Comparison of ENCODE assay signal across 14 mouse cellular contexts in genomic region chr1:162773661-162774060, GRCm38 (mm10). TPM values are rescaled to one million over a fixed set of nuclear protein-coding genes. Genes with fewer than 3 reads are reported as not detected.
DNase-seq lines count a peak whose midpoint lies in the region; ATAC-seq and TF ChIP-seq lines count a peak whose summit lies in the region.
"Had no signal": no experiment of that assay in that cellular context is flagged by ENCODE, and none has a peak within 500 bp of the region (broad histone marks: within the 10 kb centered on the region; RNA-seq: fewer than 3 reads in every experiment).

No protein-coding gene starts in this region.

- CTCF ChIA-PET in Patski (lab: Charles Lee): interaction anchor here (0.7 kb wide), 1 partner anchor 102 kb away, joined by 3 read pairs; no protein-coding TSS in a partner anchor

- TF ChIP-seq CTCF in Patski (IDR thresholded peaks at IDR 0.05): no peak

- intact Hi-C loops in left cerebral cortex, postnatal 25 days (cut with DNase I): no loop called here
- intact Hi-C loops in heart, postnatal 14 days (cut with DNase I): no loop called here

- DNase-seq in adrenal gland, postnatal 14 days: peak; percentile 14
- no peak for DNase-seq in adrenal gland, postnatal 10 days
- peak; percentile 30 for DNase-seq in layer of hippocampus, adult 9-11 months
- no peak for DNase-seq in layer of hippocampus, postnatal 10 days (ENCODE audit: low spot score in 2 of 2)
- no peak for DNase-seq in Patski (ENCODE audit: low read depth, low spot score)
- peak; percentile 13 to 83 for DNase-seq in left cerebral cortex, postnatal 25 days (ENCODE audit: low spot score in 2 of 2)
- DNase-seq in heart, postnatal 14 days: no peak
- DNase-seq in heart, adult 18-20 months: no peak
- DNase-seq: heart, adult 2 months; heart, postnatal 4 days; lung, embryonic 14.5 days had no signal

- ATAC-seq in Patski: peak; percentile 62

- in situ Hi-C loops in Patski (cut with MboI; ENCODE audit: low pct_unique_long_range_greater_than_20kb): no loop called here

- POLR2A ChIA-PET in Patski (lab: Charles Lee): no interaction called here

- H3K27me3 ChIP-seq in Patski: peaks cover 12% of the 10 kb centered on the region
- H3K27me3 ChIP-seq: limb, embryonic 13.5 days; midbrain, embryonic 12.5 days; neural tube, embryonic 15.5 days had no signal

RNA-seq across cellular contexts. Expression of gene Prrc2c, which starts 33.3 kb away (rescaled TPM):
- total RNA-seq in adrenal gland, postnatal 14 days (2021): 161 and 178 TPM in 2 replicates
- 100 to 1,000 TPM; 121 to 153 TPM for total RNA-seq in adrenal gland, postnatal 10 days (2021)
- 100 to 1,000 TPM; 172 to 179 TPM for total RNA-seq in layer of hippocampus, postnatal 10 days (2021)
- 78.5 TPM for polyA plus RNA-seq in Patski (2021)
- total RNA-seq in left cerebral cortex, postnatal 25 days (2021): 100 to 1,000 TPM; 190 to 226 TPM
- 10 to 100 TPM; 93.2 to 98.1 TPM for total RNA-seq in heart, postnatal 14 days (2021)
- 10 to 100 TPM; 60.7 to 78.1 TPM for total RNA-seq in heart, adult 18-20 months (2021)

RNA-seq across cellular contexts. Expression of gene Fmo4, which starts 40.1 kb away (rescaled TPM):
- 0.86 and 3.1 TPM in 2 replicates for total RNA-seq in adrenal gland, postnatal 14 days (2021)
- total RNA-seq in adrenal gland, postnatal 10 days (2021): 1 to 10 TPM; 2.2 to 4.0 TPM
- total RNA-seq in layer of hippocampus, postnatal 10 days (2021): under 1 TPM in 1 of 2 experiments, not detected in 1; 0.23 TPM
- polyA plus RNA-seq in Patski (2021): 0.14 TPM
- not detected for total RNA-seq in left cerebral cortex, postnatal 25 days (2021)
- total RNA-seq in heart, postnatal 14 days (2021): under 1 TPM in 1 of 2 experiments, not detected in 1; 0.31 TPM
- not detected for total RNA-seq in heart, adult 18-20 months (2021)

Comparison
In these comparisons a context has a peak if more than half of its experiments do, and no peak if none do; other contexts are left out.
1. DNase-seq: peak in adrenal gland, postnatal 14 days (single experiment), layer of hippocampus, adult 9-11 months (single experiment) and left cerebral cortex, postnatal 25 days (2 of 2); none in adrenal gland, postnatal 10 days (single experiment), layer of hippocampus, postnatal 10 days (0 of 2), Patski (single experiment), heart, postnatal 14 days (0 of 2) and heart, adult 18-20 months (0 of 2).